Comparison of ENCODE assay signal across 8 mouse cellular contexts in the genomic region with DNA sequence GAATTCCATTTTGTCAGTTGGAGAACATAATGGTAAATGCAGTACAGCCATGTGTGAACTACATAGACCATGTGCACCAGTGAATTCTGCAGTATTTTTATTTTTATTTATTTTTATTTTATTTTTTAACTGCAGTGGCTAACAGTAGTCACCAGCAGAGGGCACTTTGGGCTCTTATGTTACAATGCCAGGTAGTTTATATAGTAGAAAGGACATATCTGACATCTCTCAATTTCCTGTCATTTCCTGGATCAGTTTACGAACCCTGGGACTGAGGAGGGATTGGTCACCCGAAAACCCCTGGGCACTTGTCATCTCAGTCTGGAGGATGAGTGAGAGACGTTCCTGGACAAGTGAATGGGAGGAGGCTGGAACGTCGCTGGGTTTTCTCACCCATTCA. TPM values are rescaled to one million over a fixed set of nuclear protein-coding genes. Genes with fewer than 3 reads are reported as not detected.
DNase-seq lines count a peak whose midpoint lies in the region; TF ChIP-seq lines count a peak whose summit lies in the region.

No protein-coding gene starts in this region.

- TF ChIP-seq CTCF in gastrocnemius, adult 2 months (IDR thresholded peaks at IDR 0.05), result peak; percentile 30; the same call in 1 of the 2 replicates

- intact Hi-C loops in gastrocnemius, adult 2 months (cut with DNase I), result no loop called here

- no peak overlapping the region for H3K27ac ChIP-seq in gastrocnemius, adult 2 months

- H3K4me3 ChIP-seq in gastrocnemius, adult 2 months, result no peak overlapping the region

- no peak for DNase-seq in gastrocnemius, adult 2 months
- DNase-seq in gastrocnemius, postnatal 4 days (ENCODE audit: low spot score in 2 of 2), result no peak
- peak; percentile 8 for DNase-seq in thymus, postnatal 4 days
- no peak for DNase-seq in thymus, postnatal 0 days (ENCODE audit: low spot score)
- peak; percentile 27 to 37 for DNase-seq in layer of hippocampus, postnatal 10 days (ENCODE audit: low spot score in 2 of 2)
- DNase-seq in retina, adult 2 months (ENCODE audit: low read depth, low spot score), result peak; percentile 2
- DNase-seq in testis, postnatal 14 days (ENCODE audit: low spot score), result no peak
- DNase-seq in cerebellum, adult 9-10 months, result no peak

RNA-seq across cellular contexts. Expression of gene Brms1l, which starts 52.4 kb away (rescaled TPM):
- 10 to 100 TPM; 17.9 to 22.7 TPM for total RNA-seq in gastrocnemius, adult 2 months (2021)
- total RNA-seq in gastrocnemius, postnatal 4 days (2021), result 10 to 100 TPM; 24.3 to 24.4 TPM
- 24.0 and 28.5 TPM in 2 replicates for polyA plus RNA-seq in thymus, postnatal 0 days (2015; fragmentation: Nextera tagmentation; extraction: Ambion mirVana)
- 10 to 100 TPM; 61.6 to 66.7 TPM for total RNA-seq in layer of hippocampus, postnatal 10 days (2021)

Comparison
In these comparisons a context has a peak if more than half of its experiments do, and no peak if none do; other contexts are left out.
1. DNase-seq: peak in thymus, postnatal 4 days (single experiment), layer of hippocampus, postnatal 10 days (2 of 2) and retina, adult 2 months (single experiment); none in gastrocnemius, adult 2 months (single experiment), gastrocnemius, postnatal 4 days (0 of 2), thymus, postnatal 0 days (single experiment), testis, postnatal 14 days (single experiment) and cerebellum, adult 9-10 months (single experiment).